ENCODE assay signal across 9 mouse cellular contexts in the genomic region with DNA sequence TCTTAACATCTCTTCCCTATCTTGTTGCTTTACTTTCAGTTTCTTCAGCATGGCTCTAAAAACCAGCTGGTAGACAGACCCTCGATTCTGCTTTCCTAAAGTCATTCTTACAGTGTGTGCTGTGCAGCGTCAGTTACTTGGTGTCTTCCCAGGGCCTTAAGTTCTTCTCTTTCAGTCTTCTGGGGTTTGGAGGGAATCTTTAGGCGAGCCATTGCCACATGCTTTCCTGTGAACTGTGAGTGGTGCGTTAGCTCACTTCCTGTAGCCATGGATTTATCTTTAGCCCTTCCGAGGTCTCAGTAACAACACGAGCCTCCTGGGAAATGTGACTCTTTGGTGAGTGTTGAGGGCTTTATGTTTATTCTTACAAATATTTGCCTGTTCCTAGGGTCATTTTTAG.
A peak's percentile ranks its signal among the peaks of the same experiment; 100 is the strongest.
DNase-seq lines count a peak whose midpoint lies in the region; ATAC-seq lines count a peak whose summit lies in the region.
"Had no signal": no experiment of that assay in that cellular context is flagged by ENCODE, and none has a peak within 500 bp of the region (broad histone marks: within the 10 kb centered on the region; RNA-seq: fewer than 3 reads in every experiment).

No protein-coding gene starts in this region.

- no peaks in the 10 kb centered on the region for H3K9me3 ChIP-seq in liver, embryonic 13.5 days (replicated peaks)

- 27% methylated on average over 6 of the region's 6 CpGs for WGBS in liver, embryonic 13.5 days (ENCODE audit: insufficient replicate concordance)

- no peaks in the 10 kb centered on the region for H3K27me3 ChIP-seq in liver, embryonic 13.5 days

- ATAC-seq in liver, embryonic 13.5 days (ENCODE audit: low read depth): no peak

- H3K4me1 ChIP-seq in liver, embryonic 13.5 days (replicated peaks): peaks cover 19% of the 10 kb centered on the region

- H3K9ac ChIP-seq in liver, embryonic 13.5 days: peak overlapping the region; percentile 37; the same call in 1 of the 2 replicates

- H3K4me3 ChIP-seq in liver, embryonic 13.5 days (replicated peaks): no peak overlapping the region

- H3K4me2 ChIP-seq in liver, embryonic 13.5 days: peak overlapping the region; percentile 39

- DNase-seq in adrenal gland, postnatal 14 days: peak; percentile 6
- no peak for DNase-seq in adrenal gland, adult 2 months
- peak; percentile 4 for DNase-seq in thymus, postnatal 0 days (ENCODE audit: low spot score)
- no peak for DNase-seq in thymus, postnatal 14 days
- no peak for DNase-seq in liver, embryonic 13.5 days
- DNase-seq in c-Kit-positive CD71-positive TER-119-positive erythroid progenitor cells, embryonic 14.5 days (ENCODE audit: low spot score): no peak
- DNase-seq in right cerebral cortex, postnatal 25 days: no peak
- DNase-seq in thymus, adult 18-20 months: no peak
- DNase-seq: embryo, embryonic 11 days had no signal

- peak overlapping the region; percentile 36; the same call in 1 of the 2 replicates for H3K27ac ChIP-seq in liver, embryonic 13.5 days

- H3K36me3 ChIP-seq in liver, embryonic 13.5 days: peaks cover 36% of the 10 kb centered on the region

Comparison
In these comparisons a context has a peak if more than half of its experiments do, and no peak if none do; other contexts are left out.
1. DNase-seq: peak in adrenal gland, postnatal 14 days (single experiment) and thymus, postnatal 0 days (single experiment); none in adrenal gland, adult 2 months (single experiment), thymus, postnatal 14 days (single experiment), liver, embryonic 13.5 days (single experiment), c-Kit-positive CD71-positive TER-119-positive erythroid progenitor cells, embryonic 14.5 days (single experiment), right cerebral cortex, postnatal 25 days (single experiment) and thymus, adult 18-20 months (0 of 2).